Mouse (Mus musculus): Measurements from ENCODE around the gene Sqstm1. TPM values are rescaled to one million over a fixed set of nuclear protein-coding genes. Genes with fewer than 3 reads are reported as not detected.

Gene Sqstm1
- total RNA-seq, 2 experiments from 2014 or later, result 460 to 480 TPM

DNA sequence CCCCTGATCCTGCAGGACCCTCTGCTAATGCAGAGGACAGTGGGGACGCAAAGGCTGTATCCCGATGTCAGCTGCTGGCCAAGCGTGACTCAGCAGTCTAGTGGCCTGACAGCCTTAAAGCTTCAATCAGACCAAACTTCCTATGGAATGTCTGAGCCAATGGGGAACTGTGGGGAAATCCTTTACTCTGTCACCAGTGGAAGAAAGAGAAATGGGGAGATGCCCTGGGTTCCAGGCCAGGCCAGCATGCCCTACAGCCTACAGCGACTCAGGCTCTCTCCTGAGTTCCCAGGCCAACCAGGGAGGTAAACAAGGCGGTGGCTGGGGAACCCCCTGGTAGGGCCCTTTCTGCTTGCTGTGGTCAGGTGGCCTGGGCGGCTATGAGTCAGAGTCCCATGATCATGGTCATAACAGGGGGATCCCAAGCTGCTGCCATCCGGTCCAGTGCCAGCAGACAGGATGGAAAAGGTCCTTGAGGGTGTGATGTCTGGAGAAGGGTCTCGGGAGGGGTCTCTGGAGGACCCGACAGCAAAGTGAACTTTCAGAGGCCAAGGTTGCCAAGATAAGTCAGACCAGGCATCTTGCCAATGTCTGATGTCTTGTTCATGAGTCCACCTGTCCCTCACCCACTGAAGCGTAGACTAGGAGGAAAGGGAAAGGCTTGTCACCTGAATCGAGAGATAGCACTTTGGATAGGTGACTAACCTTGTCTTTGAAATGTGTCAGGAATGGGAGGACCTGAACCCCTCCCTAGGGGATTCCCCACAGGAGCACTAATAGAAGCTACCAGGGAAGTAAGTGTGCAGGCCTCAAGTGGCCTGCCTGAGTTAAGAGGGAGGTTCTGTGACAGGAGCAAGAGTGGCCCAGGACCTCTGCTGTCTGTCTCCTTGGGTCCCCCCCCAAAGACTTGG lies 2.5 kb upstream of the Sqstm1 start:
- DNase-seq (ENCODE audit: low spot score in 2 of 2), result peak in 1 of 2 experiments; percentile 57
- intact Hi-C loops (cut with DNase I), result no loop called here

DNA sequence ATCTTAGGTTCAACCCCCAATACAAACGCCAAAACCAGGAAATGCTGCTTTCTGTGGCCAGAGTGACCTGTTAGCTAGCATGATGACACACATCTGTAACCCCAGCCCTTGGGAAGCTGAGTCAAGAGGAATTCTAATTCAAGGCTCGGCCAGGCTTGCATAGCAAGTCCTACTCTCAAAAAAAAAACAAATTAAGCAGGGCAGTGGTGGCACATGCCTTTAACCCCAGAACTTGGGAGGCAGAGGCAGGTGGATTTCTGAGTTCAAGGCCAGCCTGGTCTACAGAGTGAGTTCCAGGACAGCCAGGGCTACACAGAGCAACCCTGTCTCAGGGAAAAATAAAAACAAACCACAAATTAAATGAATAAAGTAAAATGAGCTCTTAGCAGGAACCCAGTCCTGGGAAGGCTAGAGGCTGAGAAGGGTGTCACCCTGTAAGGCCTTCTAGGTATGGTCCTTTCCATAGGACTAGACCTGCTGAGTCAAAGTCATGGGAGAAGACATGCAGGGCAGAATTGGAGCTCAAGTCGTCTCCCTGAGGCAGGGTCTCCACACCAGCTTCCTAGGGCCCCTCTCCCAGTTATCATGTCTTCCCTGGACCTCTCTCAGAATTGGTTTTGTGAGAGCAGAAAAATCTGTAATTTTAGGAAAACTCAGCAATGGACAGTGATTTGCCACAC lies 1.6 kb upstream of the Sqstm1 start:
- DNase-seq (ENCODE audit: low spot score in 2 of 2), result no peak
- intact Hi-C loops (cut with DNase I), result no loop called here

- no peak for DNase-seq (ENCODE audit: low spot score in 2 of 2)
- intact Hi-C loops (cut with DNase I), result loop anchor here (2.0 kb wide), 1 partner anchor 13 kb away; no protein-coding TSS in a partner anchor
These were observed 864 bp upstream of the Sqstm1 start for GRCm38 (mm10) chr11:50211322-50212059.

GRCm38 (mm10) chr11:50210101-50210504 lies 524 bp downstream of the Sqstm1 start:
- peak; percentile 80 to 92 for DNase-seq (ENCODE audit: low spot score in 2 of 2)
- intact Hi-C loops (cut with DNase I), result loop anchor here (2.0 kb wide), 1 partner anchor 15 kb away; no protein-coding TSS in a partner anchor

DNA sequence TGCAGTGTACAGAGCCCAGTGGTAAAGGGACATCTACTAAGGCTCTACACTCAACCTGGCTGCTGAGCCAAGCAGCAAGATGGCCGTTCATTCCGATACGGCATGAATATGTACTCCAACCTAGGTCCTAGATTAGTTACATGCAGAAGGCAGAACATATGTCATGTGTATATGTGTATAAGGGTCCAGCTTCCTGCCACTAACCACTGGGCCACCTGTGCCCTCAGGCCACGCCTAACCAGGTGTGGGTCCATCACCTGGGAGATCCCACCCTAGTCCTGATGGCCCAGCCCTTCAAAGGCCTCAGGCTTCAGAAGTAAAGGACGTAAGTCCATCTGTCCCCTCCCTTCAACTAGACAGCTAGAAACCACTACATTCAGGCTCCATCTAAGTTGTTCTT lies 2.6 kb downstream of the Sqstm1 start:
- intact Hi-C loops (cut with DNase I), result no loop called here
- DNase-seq (ENCODE audit: low spot score in 2 of 2), result no peak

DNA sequence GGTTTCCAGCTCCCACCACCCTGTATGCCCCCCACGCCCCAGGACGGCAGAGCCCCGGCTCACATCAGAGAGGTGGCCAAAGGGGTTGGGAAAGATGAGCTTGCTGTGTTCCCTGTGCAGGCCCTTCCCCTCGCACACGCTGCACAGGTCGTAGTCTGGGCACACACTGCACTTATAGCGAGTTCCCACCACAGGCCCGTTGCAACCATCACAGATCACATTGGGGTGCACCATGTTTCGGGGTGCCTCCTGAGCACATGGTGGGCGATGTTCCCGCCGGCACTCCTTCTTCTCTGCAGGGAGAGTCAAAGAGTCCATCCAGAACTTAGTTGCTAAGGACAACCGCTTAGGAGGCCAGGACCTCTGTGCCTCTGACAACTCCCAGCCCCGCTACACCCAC lies 3.3 kb downstream of the Sqstm1 start:
- intact Hi-C loops (cut with DNase I), result no loop called here
- no peak for DNase-seq (ENCODE audit: low spot score in 2 of 2)

DNA sequence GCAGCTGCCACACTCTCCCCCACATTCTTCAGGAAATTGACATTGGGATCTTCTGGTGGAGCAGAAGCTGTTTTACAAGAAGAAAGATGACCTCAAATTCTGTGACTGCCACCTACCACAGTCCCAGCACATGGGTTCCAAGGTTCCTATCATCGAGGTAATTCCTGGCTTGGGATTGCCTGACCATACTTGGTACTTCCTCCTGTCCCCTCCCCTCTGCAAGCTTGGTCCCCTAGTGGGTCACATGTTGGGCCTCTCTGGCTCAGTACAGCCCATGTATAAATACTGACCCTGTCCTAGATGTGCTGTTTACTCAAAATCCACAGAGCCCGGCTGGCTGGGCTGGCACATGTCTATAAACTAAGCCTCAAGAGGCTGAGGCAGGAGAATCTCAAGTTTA lies 4.6 kb downstream of the Sqstm1 start:
- no peak for DNase-seq (ENCODE audit: low spot score in 2 of 2)
- intact Hi-C loops (cut with DNase I), result no loop called here

- intact Hi-C loops (cut with DNase I), result no loop called here
- no peak for DNase-seq (ENCODE audit: low spot score in 2 of 2)
These were observed 5.2 kb downstream of the Sqstm1 start for GRCm38 (mm10) chr11:50205434-50205833.

GRCm38 (mm10) chr11:50203302-50203827 lies 7.3 kb downstream of the Sqstm1 start:
- no peak for DNase-seq (ENCODE audit: low spot score in 2 of 2)
- intact Hi-C loops (cut with DNase I), result no loop called here

- no peak for DNase-seq (ENCODE audit: low spot score in 2 of 2)
- intact Hi-C loops (cut with DNase I), result no loop called here
These were observed 9.0 kb downstream of the Sqstm1 start for GRCm38 (mm10) chr11:50201590-50201989.

- DNase-seq (ENCODE audit: low spot score in 2 of 2), result no peak
- intact Hi-C loops (cut with DNase I), result no loop called here
These were observed 10.0 kb downstream of the Sqstm1 start for GRCm38 (mm10) chr11:50200613-50201012.

DNA sequence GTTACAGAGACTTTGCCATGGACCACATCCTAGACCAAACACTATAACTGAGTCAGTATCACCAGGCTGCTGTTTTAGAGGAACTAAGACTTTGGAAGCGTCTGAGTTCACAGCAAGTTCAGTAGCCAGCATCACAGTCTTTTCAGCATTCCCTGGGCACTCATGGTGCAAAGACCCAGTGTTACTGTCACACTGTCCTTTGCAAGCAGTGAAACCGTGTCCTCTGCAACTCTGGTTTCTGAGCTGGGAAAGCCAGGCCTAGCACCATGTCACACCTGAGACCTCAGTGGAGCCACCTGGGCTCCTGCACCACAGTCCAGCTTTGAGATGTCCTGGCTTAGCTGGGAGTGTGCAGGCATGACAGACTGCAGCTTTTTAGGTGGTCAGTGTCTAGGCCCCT lies 11.7 kb downstream of the Sqstm1 start:
- DNase-seq (ENCODE audit: low spot score in 2 of 2), result no peak
- intact Hi-C loops (cut with DNase I), result no loop called here

- intact Hi-C loops (cut with DNase I), result no loop called here
These were observed 12.3 kb downstream of the Sqstm1 start for GRCm38 (mm10) chr11:50198219-50198846.

DNA sequence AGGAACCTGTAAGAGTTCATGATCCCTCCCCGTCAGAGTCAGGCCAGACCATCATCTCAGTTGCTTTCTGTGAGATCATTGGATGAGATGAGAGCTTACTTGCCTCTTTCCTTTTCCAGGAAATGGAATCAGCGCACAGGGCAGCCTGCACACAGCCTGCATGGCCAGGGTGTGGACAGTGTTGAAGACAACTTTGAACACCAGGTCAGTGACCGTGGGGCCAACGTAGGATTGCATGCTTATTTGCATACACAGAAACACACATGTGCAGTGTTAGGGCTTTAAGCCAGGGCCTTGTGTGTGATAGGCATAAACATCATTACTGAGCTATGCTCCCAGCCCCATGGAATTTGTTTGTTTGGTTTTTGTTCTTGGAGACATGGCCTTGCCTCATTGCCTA lies 13.1 kb downstream of the Sqstm1 start:
- intact Hi-C loops (cut with DNase I), result no loop called here
- DNase-seq (ENCODE audit: low spot score in 2 of 2), result no peak

More at GRCm38 (mm10) chr11:50198219-50198846, 12.3 kb downstream of the Sqstm1 start:
- no peak for DNase-seq (ENCODE audit: low spot score in 2 of 2)

GRCm38 (mm10) chr11:50194793-50195192 lies 15.8 kb downstream of the Sqstm1 start:
- intact Hi-C loops (cut with DNase I), result no loop called here
- no peak for DNase-seq (ENCODE audit: low spot score in 2 of 2)

GRCm38 (mm10) chr11:50194070-50194469 lies 16.6 kb downstream of the Sqstm1 start:
- intact Hi-C loops (cut with DNase I), result no loop called here
- no peak for DNase-seq (ENCODE audit: low spot score in 2 of 2)

DNA sequence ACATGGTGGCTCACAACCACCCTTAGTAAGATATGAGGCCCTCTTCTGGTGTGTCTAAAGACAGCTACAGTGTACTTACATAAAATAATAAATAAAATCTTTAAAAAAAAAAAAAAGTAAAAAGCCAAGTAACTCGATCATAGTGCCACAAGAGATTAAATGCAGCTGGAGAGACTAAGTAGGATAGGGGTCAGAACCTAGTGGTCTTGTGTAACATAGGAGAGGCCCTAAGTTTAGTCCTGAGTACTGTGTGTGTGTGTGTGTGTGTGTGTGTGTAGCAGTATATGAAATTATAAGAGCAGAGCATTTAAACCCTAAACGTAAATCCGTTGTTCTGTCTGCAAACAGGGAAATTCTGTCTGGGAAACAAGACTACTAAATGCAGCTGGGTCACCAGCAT lies 18.3 kb downstream of the Sqstm1 start:
- intact Hi-C loops (cut with DNase I), result no loop called here
- DNase-seq (ENCODE audit: low spot score in 2 of 2), result no peak

DNA sequence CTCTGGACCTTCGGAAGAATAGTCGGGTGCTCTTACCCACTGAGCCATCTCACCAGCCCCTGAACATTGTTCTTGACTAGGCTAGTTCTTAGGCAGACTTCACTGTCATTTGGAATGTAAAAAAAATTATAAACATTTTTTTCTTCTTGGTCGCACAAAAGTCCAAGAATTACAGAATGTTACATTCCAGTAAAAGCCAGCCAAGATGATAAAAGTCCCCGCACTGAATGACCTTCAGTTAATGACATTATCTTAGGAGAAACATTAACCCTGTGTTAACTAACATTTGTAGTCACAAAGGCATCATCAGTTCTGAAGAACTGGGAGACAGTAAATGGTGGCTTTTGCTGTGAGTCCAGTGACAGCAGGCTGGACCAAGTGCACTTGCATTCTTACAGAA lies 20.3 kb downstream of the Sqstm1 start:
- DNase-seq (ENCODE audit: low spot score in 2 of 2), result no peak
- intact Hi-C loops (cut with DNase I), result no loop called here

- no peak for DNase-seq (ENCODE audit: low spot score in 2 of 2)
- intact Hi-C loops (cut with DNase I), result no loop called here
These were observed 21.9 kb downstream of the Sqstm1 start for GRCm38 (mm10) chr11:50188682-50189081.
